25 mouse cellular contexts compared by ENCODE assay signal in genomic region chr3:92147913-92148312, GRCm38 (mm10). TPM values are rescaled to one million over a fixed set of nuclear protein-coding genes. Genes with fewer than 3 reads are reported as not detected.
DNase-seq lines count a peak whose midpoint lies in the region; TF ChIP-seq lines count a peak whose summit lies in the region.
"Had no signal": no experiment of that assay in that cellular context is flagged by ENCODE, and none has a peak within 500 bp of the region (broad histone marks: within the 10 kb centered on the region; RNA-seq: fewer than 3 reads in every experiment).

No protein-coding gene starts in this region.

- H3K79me2 ChIP-seq in C2C12 (ENCODE audit: control insufficient read depth, insufficient read depth) (no peaks in the 10 kb centered on the region), myocyte (ENCODE audit: control insufficient read depth, insufficient read depth) (no peaks in the 10 kb centered on the region)

- no peak for TF ChIP-seq CTCF in C2C12 (IDR thresholded peaks at IDR 0.05; ENCODE audit: control insufficient read depth, insufficient read depth, insufficient read length)

- H3K27me3 ChIP-seq in C2C12 (ENCODE audit: control insufficient read depth, insufficient read depth, insufficient read length), result no peaks in the 10 kb centered on the region
- H3K27me3 ChIP-seq in myocyte (ENCODE audit: control insufficient read depth, insufficient read depth, insufficient read length), result no peaks in the 10 kb centered on the region
- H3K27me3 ChIP-seq: CH12.LX had no signal

- H3K79me3 ChIP-seq in C2C12 (ENCODE audit: low read depth), result no peaks in the 10 kb centered on the region

- TF ChIP-seq POLR2A in myocyte (IDR thresholded peaks at IDR 0.05; ENCODE audit: insufficient read length, low read depth), result no peak

- H3ac ChIP-seq in C2C12 (ENCODE audit: control insufficient read depth, insufficient read length, low read depth), result no peak overlapping the region
- H3ac ChIP-seq in myocyte (ENCODE audit: control insufficient read depth, insufficient read length), result no peak overlapping the region

- no peak for DNase-seq in spleen, adult 12 weeks (ENCODE audit: low spot score)
- no peak for DNase-seq in gastrocnemius, postnatal 4 days (ENCODE audit: low spot score in 2 of 2)
- DNase-seq: adrenal gland, adult 2 months; adrenal gland, adult 8-10 months; adrenal gland, postnatal 14 days; adrenal gland, postnatal 25 days; B cell, adult 2 months; cerebellum, adult 11 months; cerebellum, adult 11-12 months; cerebellum, adult 18-20 months; cerebellum, adult 2 months had no signal

- H3K4me2 ChIP-seq in myocyte (ENCODE audit: low read depth), result peak overlapping the region; percentile 59

- H3K4me3 ChIP-seq in C2C12 (ENCODE audit: insufficient read depth, poor library complexity, severe bottlenecking) (no peak overlapping the region), myocyte (no peak overlapping the region)

- H3K36me3 ChIP-seq in C2C12 (ENCODE audit: control insufficient read depth, insufficient read depth) (no peaks in the 10 kb centered on the region), myocyte (ENCODE audit: control insufficient read depth, insufficient read depth) (no peaks in the 10 kb centered on the region)
- H3K36me3 ChIP-seq: G1E had no signal

TF ChIP-seq in C2C12, 6 proteins besides CTCF, POLR2A, EP300 and RAD21:
- peak; percentile 99 for TF ChIP-seq MYOD1 (IDR thresholded peaks at IDR 0.05; ENCODE audit: control insufficient read depth, insufficient read length, low read depth)
- TF ChIP-seq FOSL1 (IDR thresholded peaks at IDR 0.05; ENCODE audit: insufficient read depth, low read length, poor library complexity, severe bottlenecking), result no peak

TF ChIP-seq in myocyte, 11 proteins besides CTCF, POLR2A, EP300 and RAD21:
- TF ChIP-seq MYOD1 (IDR thresholded peaks at IDR 0.05; ENCODE audit: control insufficient read depth in 1 of 3, insufficient read length in 2 of 3, low read depth in 2 of 3) (peak; percentile 67 to 97 (median 94)), TCF3 (IDR thresholded peaks at IDR 0.05; ENCODE audit: insufficient read length, low read depth) (peak; percentile 26), USF1 (IDR thresholded peaks at IDR 0.05; ENCODE audit: low read depth) (no peak)

RNA-seq across cellular contexts. Expression of gene Lelp1, which starts 5.4 kb away (rescaled TPM):
- polyA plus RNA-seq in C2C12 (2012; fragmentation: generic; extraction: Trizol) (0.13 TPM), myocyte (2012; fragmentation: generic; extraction: Trizol) (not detected)
- not detected for total RNA-seq in gastrocnemius, postnatal 4 days (2021)
- total RNA-seq: adrenal gland, adult 18-20 months; adrenal gland, adult 2 months; adrenal gland, adult 8-10 months; adrenal gland, postnatal 10 days; adrenal gland, postnatal 14 days; adrenal gland, postnatal 25 days; adrenal gland, postnatal 36 days; adrenal gland, postnatal 4 days; CH12.LX; ES-E14; G1E; MEL had no signal
- polyA plus RNA-seq: activated CD4-positive, CD25-positive, alpha-beta regulatory T cell, adult 4 months; adrenal gland, adult 2 months; brain, embryonic 14.5 days; CD4-positive, CD25-positive, alpha-beta regulatory T cell, adult 4 months; cerebellum, adult 2 months; G1E; Patski had no signal

RNA-seq across cellular contexts. Expression of gene Prr9, which starts 24.2 kb away (rescaled TPM):
- 19.7 TPM for polyA plus RNA-seq in C2C12 (2012; fragmentation: generic; extraction: Trizol)
- polyA plus RNA-seq in myocyte (2012; fragmentation: generic; extraction: Trizol), result 0.40 TPM
- not detected for total RNA-seq in gastrocnemius, postnatal 4 days (2021)
- total RNA-seq: adrenal gland, adult 18-20 months; adrenal gland, adult 2 months; adrenal gland, adult 8-10 months; adrenal gland, postnatal 10 days; adrenal gland, postnatal 14 days; adrenal gland, postnatal 25 days; adrenal gland, postnatal 36 days; adrenal gland, postnatal 4 days; CH12.LX; ES-E14; MEL had no signal
- polyA plus RNA-seq: adrenal gland, adult 2 months; brain, embryonic 14.5 days; CD4-positive, CD25-positive, alpha-beta regulatory T cell, adult 4 months; cerebellum, adult 2 months; G1E; Patski had no signal

Comparison
In these comparisons a context has a peak if more than half of its experiments do, and no peak if none do; other contexts are left out.
1. RNA of gene Prr9, which starts 24.2 kb away (polyA plus RNA-seq): 19.7 TPM in C2C12 (single experiment); 0.40 TPM in myocyte (single experiment); every median in the first group is over 10 times any median in the second.